Mouse (Mus musculus): ENCODE measurements around the gene Sh3kbp1. TPM values are rescaled to one million over a fixed set of nuclear protein-coding genes. Genes with fewer than 3 reads are reported as not detected.
A peak's percentile ranks its signal among the peaks of the same experiment; 100 is the strongest.

Sh3kbp1 gene
- polyA plus RNA-seq, 1 experiment from 2014 or later = 85.3 TPM

GRCm38 (mm10) chrX:159778787-159779186 is 151.7 kb downstream of the Sh3kbp1 start:
- H3K27ac ChIP-seq (replicated peaks) = no peak overlapping the region
- no peak for ATAC-seq (ENCODE audit: extremely low read depth, insufficient number of reproducible peaks, low FRiP score, low TSS enrichment)
- H3K4me2 ChIP-seq = no peak overlapping the region
- 76% methylated on average over 1 of the region's 1 CpGs for WGBS
- H3K36me3 ChIP-seq = no peaks in the 10 kb centered on the region
- no peaks in the 10 kb centered on the region for H3K27me3 ChIP-seq (replicated peaks)
- no peak overlapping the region for H3K4me3 ChIP-seq
- no peaks in the 10 kb centered on the region for H3K9me3 ChIP-seq
- H3K9ac ChIP-seq = no peak overlapping the region
- H3K4me1 ChIP-seq = no peaks in the 10 kb centered on the region

GRCm38 (mm10) chrX:159790516-159790915 is 163.4 kb downstream of the Sh3kbp1 start:
- no peak overlapping the region for H3K4me3 ChIP-seq
- 53% methylated on average over 3 of the region's 3 CpGs for WGBS

GRCm38 (mm10) chrX:159795603-159796002 is 168.5 kb downstream of the Sh3kbp1 start:
- no peak for ATAC-seq (ENCODE audit: extremely low read depth, insufficient number of reproducible peaks, low FRiP score, low TSS enrichment)
- Histone ChIP-seq H3K4me2 (no peak overlapping the region), H3K4me3 (no peak overlapping the region), H3K9ac (no peak overlapping the region), H3K9me3 (no peaks in the 10 kb centered on the region), H3K36me3 (no peaks in the 10 kb centered on the region), H3K27me3 (replicated peaks) (no peaks in the 10 kb centered on the region; the same call in 1 of the 2 replicates), H3K4me1 (0 out of 2 replicates have a peak, but pooled peaks cover 4% of the 10 kb centered on the region), H3K27ac (replicated peaks) (no peak overlapping the region)
- 20% methylated on average over 2 of the region's 2 CpGs for WGBS

More at GRCm38 (mm10) chrX:159790516-159790915, 163.4 kb downstream of the Sh3kbp1 start:
- no peak for ATAC-seq (ENCODE audit: extremely low read depth, insufficient number of reproducible peaks, low FRiP score, low TSS enrichment)
- 0 out of 2 replicates have a peak, but pooled peaks cover 4% of the 10 kb centered on the region for H3K4me1 ChIP-seq
- no peaks in the 10 kb centered on the region; the same call in 1 of the 2 replicates for H3K27me3 ChIP-seq (replicated peaks)
- H3K27ac ChIP-seq (replicated peaks) = no peak overlapping the region
- no peaks in the 10 kb centered on the region for H3K36me3 ChIP-seq
- H3K9me3 ChIP-seq = no peaks in the 10 kb centered on the region
- H3K4me2 ChIP-seq = no peak overlapping the region
- H3K9ac ChIP-seq = no peak overlapping the region

GRCm38 (mm10) chrX:159804371-159804770 is 177.3 kb downstream of the Sh3kbp1 start:
- H3K27me3 ChIP-seq (replicated peaks) = peaks cover 14% of the 10 kb centered on the region; the same call in 1 of the 2 replicates
- H3K4me2 ChIP-seq = no peak overlapping the region
- no peak overlapping the region for H3K4me3 ChIP-seq
- H3K9ac ChIP-seq = no peak overlapping the region
- no peaks in the 10 kb centered on the region for H3K9me3 ChIP-seq
- no peaks in the 10 kb centered on the region for H3K36me3 ChIP-seq
- no peak for ATAC-seq (ENCODE audit: extremely low read depth, insufficient number of reproducible peaks, low FRiP score, low TSS enrichment)
- WGBS = 47% methylated on average over 1 of the region's 1 CpGs
- H3K4me1 ChIP-seq = peaks cover 19% of the 10 kb centered on the region
- H3K27ac ChIP-seq (replicated peaks) = no peak overlapping the region

- no peak overlapping the region for H3K4me2 ChIP-seq
- H3K4me1 ChIP-seq = no peaks in the 10 kb centered on the region
- no peaks in the 10 kb centered on the region for H3K9me3 ChIP-seq
- WGBS = 66% methylated on average over 6 of the region's 6 CpGs
- no peak overlapping the region for H3K9ac ChIP-seq
- H3K27me3 ChIP-seq (replicated peaks) = peaks cover 6% of the 10 kb centered on the region; the same call in 1 of the 2 replicates
- no peak overlapping the region for H3K27ac ChIP-seq (replicated peaks)
- ATAC-seq (ENCODE audit: extremely low read depth, insufficient number of reproducible peaks, low FRiP score, low TSS enrichment) = no peak
- H3K4me3 ChIP-seq = no peak overlapping the region
- H3K36me3 ChIP-seq = no peaks in the 10 kb centered on the region
Measured at GRCm38 (mm10) chrX:159809510-159809909, 182.4 kb downstream of the Sh3kbp1 start.

GRCm38 (mm10) chrX:159810469-159810868 is 183.4 kb downstream of the Sh3kbp1 start:
- ATAC-seq (ENCODE audit: extremely low read depth, insufficient number of reproducible peaks, low FRiP score, low TSS enrichment) = no peak
- no peaks in the 10 kb centered on the region; the same call in 1 of the 2 replicates for H3K27me3 ChIP-seq (replicated peaks)
- WGBS = 32% methylated on average over 3 of the region's 3 CpGs
- no peaks in the 10 kb centered on the region for H3K4me1 ChIP-seq
- H3K36me3 ChIP-seq = no peaks in the 10 kb centered on the region
- no peak overlapping the region for H3K27ac ChIP-seq (replicated peaks)
- H3K9ac ChIP-seq = no peak overlapping the region
- H3K4me2 ChIP-seq = no peak overlapping the region
- no peaks in the 10 kb centered on the region for H3K9me3 ChIP-seq
- H3K4me3 ChIP-seq = no peak overlapping the region

GRCm38 (mm10) chrX:159817508-159817907 is 190.4 kb downstream of the Sh3kbp1 start:
- H3K27me3 ChIP-seq (replicated peaks) = peaks cover 12% of the 10 kb centered on the region; the same call in 1 of the 2 replicates
- no peak overlapping the region for H3K9ac ChIP-seq
- H3K4me1 ChIP-seq = no peaks in the 10 kb centered on the region
- H3K9me3 ChIP-seq = no peaks in the 10 kb centered on the region
- H3K4me3 ChIP-seq = no peak overlapping the region
- no peak for ATAC-seq (ENCODE audit: extremely low read depth, insufficient number of reproducible peaks, low FRiP score, low TSS enrichment)
- H3K4me2 ChIP-seq = no peak overlapping the region
- H3K36me3 ChIP-seq = no peaks in the 10 kb centered on the region
- 78% methylated on average over 2 of the region's 2 CpGs for WGBS
- H3K27ac ChIP-seq (replicated peaks) = no peak overlapping the region

- Histone ChIP-seq H3K4me1 (no peaks in the 10 kb centered on the region), H3K27me3 (replicated peaks) (no peaks in the 10 kb centered on the region), H3K9me3 (no peaks in the 10 kb centered on the region), H3K36me3 (no peaks in the 10 kb centered on the region), H3K27ac (replicated peaks) (peak overlapping the region; percentile 20; the same call in 1 of the 2 replicates), H3K4me2 (no peak overlapping the region), H3K4me3 (no peak overlapping the region), H3K9ac (no peak overlapping the region)
- 53% methylated on average over 5 of the region's 5 CpGs for WGBS
- ATAC-seq (ENCODE audit: extremely low read depth, insufficient number of reproducible peaks, low FRiP score, low TSS enrichment) = no peak
Measured at GRCm38 (mm10) chrX:159828135-159828534, 201.1 kb downstream of the Sh3kbp1 start.

GRCm38 (mm10) chrX:159829192-159829852 is 202.2 kb downstream of the Sh3kbp1 start:
- Histone ChIP-seq H3K9me3 (no peaks in the 10 kb centered on the region), H3K36me3 (no peaks in the 10 kb centered on the region), H3K4me1 (no peaks in the 10 kb centered on the region), H3K9ac (no peak overlapping the region), H3K27me3 (replicated peaks) (no peaks in the 10 kb centered on the region), H3K27ac (replicated peaks) (no peak overlapping the region), H3K4me3 (no peak overlapping the region), H3K4me2 (no peak overlapping the region)
- 71% methylated on average over 6 of the region's 6 CpGs for WGBS
- ATAC-seq (ENCODE audit: extremely low read depth, insufficient number of reproducible peaks, low FRiP score, low TSS enrichment) = no peak

- no peaks in the 10 kb centered on the region for H3K9me3 ChIP-seq
- no peaks in the 10 kb centered on the region for H3K27me3 ChIP-seq (replicated peaks)
- 43% methylated on average over 2 of the region's 2 CpGs for WGBS
- no peak overlapping the region for H3K4me3 ChIP-seq
- H3K4me1 ChIP-seq = no peaks in the 10 kb centered on the region
- H3K9ac ChIP-seq = no peak overlapping the region
- H3K27ac ChIP-seq (replicated peaks) = no peak overlapping the region
- H3K36me3 ChIP-seq = no peaks in the 10 kb centered on the region
- ATAC-seq (ENCODE audit: extremely low read depth, insufficient number of reproducible peaks, low FRiP score, low TSS enrichment) = no peak
- no peak overlapping the region for H3K4me2 ChIP-seq
Measured at GRCm38 (mm10) chrX:159831176-159831575, 204.1 kb downstream of the Sh3kbp1 start.

GRCm38 (mm10) chrX:159835239-159835638 is 208.2 kb downstream of the Sh3kbp1 start:
- Histone ChIP-seq H3K4me2 (no peak overlapping the region), H3K27me3 (replicated peaks) (no peaks in the 10 kb centered on the region), H3K27ac (replicated peaks) (no peak overlapping the region), H3K9me3 (no peaks in the 10 kb centered on the region), H3K4me1 (no peaks in the 10 kb centered on the region), H3K36me3 (no peaks in the 10 kb centered on the region), H3K4me3 (no peak overlapping the region), H3K9ac (no peak overlapping the region)
- WGBS = 85% methylated on average over 4 of the region's 4 CpGs
- no peak for ATAC-seq (ENCODE audit: extremely low read depth, insufficient number of reproducible peaks, low FRiP score, low TSS enrichment)

- no peaks in the 10 kb centered on the region for H3K4me1 ChIP-seq
- WGBS = 83% methylated on average over 1 of the region's 1 CpGs
- no peaks in the 10 kb centered on the region for H3K27me3 ChIP-seq (replicated peaks)
- H3K36me3 ChIP-seq = no peaks in the 10 kb centered on the region
- no peak for ATAC-seq (ENCODE audit: extremely low read depth, insufficient number of reproducible peaks, low FRiP score, low TSS enrichment)
- no peak overlapping the region for H3K4me2 ChIP-seq
- no peak overlapping the region for H3K27ac ChIP-seq (replicated peaks)
- H3K9ac ChIP-seq = no peak overlapping the region
- no peak overlapping the region for H3K4me3 ChIP-seq
- H3K9me3 ChIP-seq = no peaks in the 10 kb centered on the region
Measured at GRCm38 (mm10) chrX:159837379-159837778, 210.3 kb downstream of the Sh3kbp1 start.

Data from heart, embryonic 13.5 days (tissue).